Mouse (Mus musculus) limb, embryonic 14.5 days (tissue): ENCODE data around the gene Larp4b. TPM values are rescaled to one million over a fixed set of nuclear protein-coding genes. Genes with fewer than 3 reads are reported as not detected.

ENCODE experiments used
- ATAC-seq: fragments of 200-750 bp; cut with Nextera tagmentation; 2 replicates; pipeline ENCODE4 v1.8.0; 2017; ENCODE audit warnings: low read depth, moderate number of reproducible peaks, moderate TSS enrichment; ENCODE audit not compliant: low FRiP score
- DNase-seq: peaks from one replicate; pipeline ENCODE4 v3.0.0-alpha.2; 2015; ENCODE audit warnings: low spot score
- H3K27ac ChIP-seq: fragments of 300-500 bp; sonication (generic); replicated peaks from 2 replicates; pipeline ENCODE4 v1.5.1; 2014; ENCODE audit warnings: low read depth, mild to moderate bottlenecking, low read length, moderate library complexity, mixed read lengths
- H3K27me3 ChIP-seq: fragments of 300-500 bp; sonication (generic); 2 replicates; pipeline ENCODE4 v1.6.1; 2014; ENCODE audit warnings: low read length, mixed read lengths; ENCODE audit not compliant: control insufficient read depth, insufficient read depth
- H3K36me3 ChIP-seq: fragments of 300-500 bp; sonication (generic); 2 replicates; pipeline ENCODE4 v1.6.1; 2014; ENCODE audit warnings: mild to moderate bottlenecking, low read length, moderate library complexity, mixed read lengths; ENCODE audit not compliant: control insufficient read depth, insufficient read depth
- H3K4me1 ChIP-seq: fragments of 300-500 bp; sonication (generic); 2 replicates; pipeline ENCODE4 v1.6.1; 2014; ENCODE audit warnings: antibody characterized with exemption, low read length, mixed read lengths; ENCODE audit not compliant: control insufficient read depth, insufficient read depth
- H3K4me2 ChIP-seq: fragments of 300-500 bp; sonication (generic); replicated peaks from 2 replicates; pipeline ENCODE4 v1.6.1; 2014; ENCODE audit warnings: low read depth, mild to moderate bottlenecking, low read length, moderate library complexity; ENCODE audit not compliant: severe bottlenecking
- H3K4me3 ChIP-seq: fragments of 300-500 bp; sonication (generic); replicated peaks from 2 replicates; pipeline ENCODE4 v1.5.1; 2014; ENCODE audit warnings: low read length
- H3K9ac ChIP-seq: fragments of 300-500 bp; sonication (generic); 2 replicates; pipeline ENCODE4 v1.6.1; 2014; ENCODE audit warnings: mild to moderate bottlenecking, low read depth, low read length, moderate library complexity; ENCODE audit not compliant: severe bottlenecking
- H3K9me3 ChIP-seq: fragments of 300-500 bp; sonication (generic); 2 replicates; pipeline ENCODE4 v1.6.1; 2016; ENCODE audit warnings: low read length; ENCODE audit not compliant: control insufficient read depth
- POLR2A ChIP-seq: fragments of 200-500 bp; IDR thresholded peaks from 2 replicates; pipeline ENCODE4 v1.8.0; 2012; ENCODE audit warnings: inconsistent platforms, mild to moderate bottlenecking, moderate library complexity, borderline replicate concordance; ENCODE audit not compliant: insufficient read depth, insufficient read length; ENCODE audit errors: extremely low read depth
- WGBS: fragments of 180-500 bp; shearing (Covaris S2); extraction: QIAGEN DNeasy Blood & Tissue Kit; methylation state at CpG from one replicate; pipeline ENCODE4 v1.1.7; 2014; 5-methylcytosine and 5-hydroxymethylcytosine counted together
- polyA plus RNA-seq, 2 experiments: library from polyadenylated mRNA; depleted of rRNA in 1 of 2; stranded (reverse) in 1 of 2; unstranded in 1 of 2; fragments of >200 nt; fragmentation: Nextera tagmentation in 1 of 2; extraction: Ambion mirVana in 1 of 2; gene quantifications; 2 replicates each; pipeline versions ENCODE4 v1.2.1 to v1.2.3; 2012 to 2014

The Larp4b gene
- polyA plus RNA-seq, 2 experiments, result 23.9 to 40.0 TPM

DNA sequence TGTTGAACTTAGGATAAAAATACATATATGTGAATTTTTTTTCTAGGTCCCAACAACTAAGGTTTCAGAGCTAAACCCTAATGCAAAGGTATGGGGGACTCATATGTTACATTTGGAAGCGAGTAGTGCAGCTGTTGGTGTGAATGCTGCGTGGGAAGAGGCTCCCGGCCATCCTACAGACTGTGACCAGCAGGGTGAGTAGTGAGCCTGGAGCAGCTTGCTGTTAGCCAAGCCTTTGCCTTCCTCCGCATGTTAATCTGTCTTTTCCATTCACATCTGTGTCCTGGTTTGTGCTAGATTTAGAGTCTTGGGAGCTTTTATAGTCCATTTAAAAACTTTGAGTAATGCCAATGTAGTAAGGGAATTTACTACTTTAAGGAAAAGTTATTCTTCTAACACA, 43.1 kb downstream of the Larp4b start:
- Histone ChIP-seq H3K9me3 (no peaks in the 10 kb centered on the region), H3K4me3 (no peak overlapping the region), H3K4me2 (no peak overlapping the region), H3K4me1 (no peaks in the 10 kb centered on the region), H3K9ac (no peak overlapping the region), H3K27ac (no peak overlapping the region), H3K27me3 (no peaks in the 10 kb centered on the region), H3K36me3 (peaks cover 43% of the 10 kb centered on the region)
- no peak for DNase-seq
- TF ChIP-seq POLR2A, result no peak
- ATAC-seq, result no peak
- 69% methylated on average over 4 of the region's 4 CpGs for WGBS

DNA sequence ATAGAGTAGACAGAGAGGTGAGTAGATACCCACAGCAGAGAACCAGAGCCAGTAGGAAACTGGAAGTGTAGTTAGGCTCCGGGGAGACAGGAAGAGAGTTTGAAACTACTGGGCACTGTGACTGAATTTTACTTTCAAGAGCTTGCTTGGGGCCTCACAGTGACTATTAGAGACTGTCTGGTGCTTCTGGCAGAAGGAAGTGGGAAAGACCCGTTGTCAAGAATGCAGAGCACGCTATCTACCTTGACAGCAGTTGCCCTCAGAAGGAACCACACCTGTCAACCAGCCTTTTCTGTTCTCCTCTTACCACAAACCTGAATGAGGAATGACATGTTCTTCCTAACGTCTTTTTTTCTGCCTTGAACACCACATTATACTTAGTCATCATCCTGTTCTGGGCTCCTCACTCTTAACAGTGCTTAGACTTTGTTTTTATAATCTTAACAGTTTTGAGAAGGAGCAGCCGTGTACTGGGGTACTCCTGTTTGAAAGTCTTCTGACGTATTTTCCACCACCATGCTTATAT, 45.8 kb downstream of the Larp4b start:
- no peaks in the 10 kb centered on the region for H3K27me3 ChIP-seq
- no peak for TF ChIP-seq POLR2A
- H3K4me3 ChIP-seq, result no peak overlapping the region
- WGBS, result 87% methylated on average over 6 of the region's 6 CpGs
- peaks cover 60% of the 10 kb centered on the region for H3K36me3 ChIP-seq
- H3K4me2 ChIP-seq, result no peak overlapping the region
- no peak overlapping the region for H3K27ac ChIP-seq
- DNase-seq (no peak), ATAC-seq (no peak)
- no peaks in the 10 kb centered on the region for H3K9me3 ChIP-seq
- no peaks in the 10 kb centered on the region for H3K4me1 ChIP-seq
- no peak overlapping the region for H3K9ac ChIP-seq

DNA sequence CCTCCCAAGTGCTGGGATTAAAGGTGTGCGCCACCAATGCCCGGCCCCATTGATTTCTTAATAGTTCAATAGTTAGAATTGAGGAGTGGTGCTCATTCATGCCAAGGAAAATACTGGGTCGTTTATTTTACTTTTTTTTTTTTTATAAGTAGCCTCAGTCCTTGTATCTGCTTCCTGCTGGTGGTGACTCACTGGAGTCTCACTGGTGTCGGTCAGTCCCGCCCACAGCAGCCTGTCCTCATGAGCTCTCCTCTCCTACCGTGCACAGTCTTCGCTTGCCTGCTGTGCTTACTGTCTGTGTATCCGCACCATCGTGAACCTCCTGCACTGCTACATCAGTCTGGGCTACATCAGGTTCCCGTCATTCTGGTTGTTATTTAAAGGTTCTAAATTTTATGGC, 46.5 kb downstream of the Larp4b start:
- no peaks in the 10 kb centered on the region for H3K27me3 ChIP-seq
- no peak for DNase-seq
- TF ChIP-seq POLR2A, result no peak
- no peak overlapping the region for H3K4me2 ChIP-seq
- peaks cover 65% of the 10 kb centered on the region for H3K36me3 ChIP-seq
- 87% methylated on average over 10 of the region's 10 CpGs for WGBS
- no peak overlapping the region for H3K9ac ChIP-seq
- H3K4me3 ChIP-seq, result no peak overlapping the region
- ATAC-seq, result no peak
- no peaks in the 10 kb centered on the region for H3K4me1 ChIP-seq
- no peak overlapping the region for H3K27ac ChIP-seq
- no peaks in the 10 kb centered on the region for H3K9me3 ChIP-seq

DNA sequence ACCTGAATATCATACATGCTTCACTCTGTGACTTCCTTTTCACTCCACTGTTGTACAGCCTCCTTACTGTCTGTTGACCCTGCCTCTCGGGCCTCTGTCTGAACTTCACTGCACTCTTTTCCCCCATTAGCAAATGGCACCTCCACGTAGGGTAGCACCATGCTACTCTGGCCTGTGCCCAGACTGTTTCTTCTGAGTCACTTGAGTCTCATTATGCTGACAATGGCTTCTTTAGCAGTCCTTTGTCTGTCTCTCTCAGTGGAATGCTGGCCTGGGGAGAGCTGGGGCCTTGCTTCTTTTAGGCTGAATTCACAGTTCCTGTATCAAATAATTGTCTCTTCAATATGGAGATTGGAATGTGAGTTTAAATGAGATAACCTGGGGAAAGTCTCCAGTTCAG, 48.7 kb downstream of the Larp4b start:
- Histone ChIP-seq H3K4me3 (no peak overlapping the region), H3K27ac (no peak overlapping the region), H3K27me3 (no peaks in the 10 kb centered on the region), H3K9ac (no peak overlapping the region), H3K4me1 (no peaks in the 10 kb centered on the region), H3K4me2 (no peak overlapping the region), H3K36me3 (peaks cover 74% of the 10 kb centered on the region), H3K9me3 (no peaks in the 10 kb centered on the region)
- 77% methylated on average over 2 of the region's 2 CpGs for WGBS
- no peak for TF ChIP-seq POLR2A
- no peak for ATAC-seq
- DNase-seq, result no peak

DNA sequence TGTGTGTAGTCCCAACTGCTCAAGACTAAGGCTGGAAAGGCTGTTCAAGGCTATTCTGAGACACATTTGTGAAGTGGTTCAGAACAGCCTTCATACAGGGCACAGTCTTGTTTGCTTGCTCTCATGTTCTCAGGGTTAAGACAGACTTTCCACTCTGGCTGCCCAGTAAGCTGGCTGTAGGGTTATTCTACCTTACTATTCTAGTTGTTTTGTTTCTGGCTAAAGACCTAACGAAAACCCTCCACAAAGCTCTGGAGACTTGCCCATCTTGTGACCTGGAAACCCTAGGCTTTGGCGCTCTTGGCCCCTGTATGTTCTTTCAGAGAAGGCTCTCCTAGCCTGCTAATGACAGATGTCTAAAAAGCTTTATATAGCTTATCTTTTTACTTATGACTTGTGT, 55.1 kb downstream of the Larp4b start:
- Histone ChIP-seq H3K9me3 (no peaks in the 10 kb centered on the region), H3K4me1 (no peaks in the 10 kb centered on the region), H3K27me3 (no peaks in the 10 kb centered on the region), H3K9ac (no peak overlapping the region), H3K4me2 (no peak overlapping the region), H3K4me3 (no peak overlapping the region), H3K36me3 (peaks cover 61% of the 10 kb centered on the region), H3K27ac (no peak overlapping the region)
- 96% methylated on average over 2 of the region's 2 CpGs for WGBS
- no peak for TF ChIP-seq POLR2A
- ATAC-seq, result no peak
- DNase-seq, result no peak
